Mouse (Mus musculus) fat pad, adult 2 months (tissue): ENCODE data around the gene Tmem273.

ENCODE experiments used
- DNase-seq: peaks from one replicate; pipeline ENCODE4 v3.0.0-alpha.2; 2011; ENCODE audit warnings: low read depth, low spot score; ENCODE audit errors: extremely low read depth

The Tmem273 gene

GRCm38 (mm10) chr14:32785556-32786130 lies at the start of gene Tmem273:
Gene Tmem273 (plus strand): TSS chr14:32785963.
- DNase-seq, result no peak

GRCm38 (mm10) chr14:32736561-32736960 lies 49.2 kb upstream of the Tmem273 start:
- no peak for DNase-seq

DNA sequence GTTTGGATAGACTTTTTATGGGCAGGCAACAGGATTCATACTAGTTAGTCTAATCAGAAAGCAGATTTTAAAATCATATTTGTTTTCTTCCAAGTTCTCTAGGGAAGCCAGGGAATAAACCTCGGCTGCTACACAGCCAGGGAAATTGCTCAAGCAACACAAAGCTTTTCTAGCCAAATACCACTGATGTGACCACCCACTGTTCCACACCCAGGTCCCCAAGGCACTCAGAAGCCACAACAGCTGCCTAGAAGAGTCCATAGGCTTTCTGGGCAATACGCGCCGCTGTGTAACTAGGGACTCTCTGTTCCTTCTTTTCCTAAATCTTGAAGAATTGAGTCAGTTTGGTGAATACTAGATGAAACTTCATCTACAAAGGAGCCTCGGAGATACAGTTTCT lies 47.2 kb upstream of the Tmem273 start:
- DNase-seq, result no peak

- DNase-seq, result no peak
These were observed 37.2 kb upstream of the Tmem273 start for GRCm38 (mm10) chr14:32748519-32748918.

DNA sequence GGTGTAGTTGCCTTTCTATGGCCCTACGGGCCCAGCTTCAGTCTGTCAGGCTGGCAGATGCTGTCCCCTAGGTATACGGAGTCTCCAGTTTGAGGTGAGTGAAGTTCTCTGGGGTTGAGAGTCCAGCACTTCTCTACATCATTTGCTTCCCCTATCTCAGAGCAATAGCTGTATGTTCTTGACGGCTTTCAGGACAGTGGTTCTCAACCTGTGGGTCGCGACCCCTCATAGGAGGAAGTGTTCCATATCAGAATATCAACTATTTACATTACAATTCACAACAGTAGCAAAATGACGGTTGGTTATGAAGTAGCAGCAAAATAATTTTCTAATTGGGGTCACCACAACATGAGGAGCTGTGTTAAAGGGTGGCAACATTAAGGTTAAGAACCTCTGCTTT lies 35.0 kb upstream of the Tmem273 start:
- DNase-seq, result no peak

GRCm38 (mm10) chr14:32754286-32754685 lies 31.5 kb upstream of the Tmem273 start:
- DNase-seq, result no peak

DNA sequence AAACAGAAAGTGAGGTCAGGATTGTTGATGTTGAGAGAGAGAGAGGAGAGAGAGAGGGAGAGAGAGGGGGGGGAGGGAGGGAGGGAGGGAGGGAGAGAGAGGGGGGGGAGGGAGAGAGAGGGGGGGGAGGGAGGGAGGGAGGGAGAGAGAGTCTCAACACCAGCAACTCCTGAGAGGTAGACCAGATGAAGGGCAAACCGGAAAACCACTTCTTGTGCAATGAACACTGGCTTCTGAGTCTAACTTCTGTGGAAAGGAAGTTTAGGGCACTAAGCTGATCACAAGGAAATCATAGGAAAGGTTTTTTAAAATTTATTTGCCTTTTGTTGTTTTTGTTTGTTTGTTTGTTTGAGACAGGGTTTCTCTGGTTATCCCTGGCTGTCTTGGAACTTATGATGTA lies 23.6 kb upstream of the Tmem273 start:
- no peak for DNase-seq

DNA sequence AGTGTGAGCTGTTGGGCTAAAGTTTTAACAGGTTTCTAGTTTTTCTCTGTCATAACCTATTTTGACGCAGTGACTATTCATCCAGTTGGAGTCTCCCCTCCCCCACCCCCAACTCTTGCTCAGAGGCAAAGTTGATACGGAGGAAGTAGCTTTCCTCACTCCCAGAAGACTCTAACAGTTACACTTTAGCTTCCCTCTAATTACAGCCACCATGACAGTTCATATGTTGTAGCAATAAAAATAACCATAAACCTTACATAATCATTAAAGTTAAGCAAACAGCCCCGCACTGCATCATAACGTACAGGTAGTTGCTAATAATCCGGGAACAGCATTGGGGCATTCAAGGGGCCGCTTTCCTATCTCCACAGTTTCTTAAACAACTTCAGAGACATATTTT lies 15.2 kb upstream of the Tmem273 start:
- no peak for DNase-seq

DNA sequence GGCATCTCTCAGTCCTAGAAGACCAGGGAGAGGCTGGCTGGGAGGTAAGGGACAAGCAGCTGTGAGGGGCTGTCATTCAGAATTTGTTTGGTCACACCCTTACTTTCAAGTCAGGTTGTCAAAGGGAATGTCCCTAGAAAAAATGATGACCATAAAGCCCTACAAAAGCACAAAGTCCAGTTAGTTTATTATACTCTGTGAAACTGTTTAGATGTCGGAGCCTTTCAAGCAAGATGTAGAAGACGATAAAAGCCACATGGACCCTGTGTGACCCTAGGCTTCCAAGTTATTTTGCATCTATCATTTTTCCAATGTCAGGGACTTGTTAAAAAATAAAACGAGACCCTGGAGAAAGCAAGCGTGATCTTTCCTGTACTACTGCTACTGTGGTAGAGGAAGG lies 13.7 kb upstream of the Tmem273 start:
- no peak for DNase-seq

- no peak for DNase-seq
These were observed 13.0 kb upstream of the Tmem273 start for GRCm38 (mm10) chr14:32772791-32773190.

DNA sequence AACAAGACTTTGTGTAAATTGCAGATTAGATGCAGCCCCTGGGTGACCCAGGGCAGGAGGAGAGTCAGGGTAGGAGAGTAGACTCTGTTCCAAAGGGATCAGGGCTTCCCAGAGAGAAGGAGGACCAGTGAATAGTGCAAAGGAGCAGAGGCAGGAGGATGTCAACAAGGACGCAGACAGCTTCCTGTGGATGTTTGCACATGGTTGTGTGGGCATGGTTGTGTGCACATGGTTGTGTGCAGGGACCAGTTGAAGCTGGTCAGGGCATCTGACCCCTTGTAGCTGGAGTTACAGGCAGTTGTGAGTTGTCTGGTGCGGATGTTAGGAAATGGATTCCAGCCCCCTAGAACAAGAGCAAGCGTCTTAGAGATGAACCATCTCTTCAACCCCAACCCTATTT lies 12.3 kb upstream of the Tmem273 start:
- no peak for DNase-seq

DNA sequence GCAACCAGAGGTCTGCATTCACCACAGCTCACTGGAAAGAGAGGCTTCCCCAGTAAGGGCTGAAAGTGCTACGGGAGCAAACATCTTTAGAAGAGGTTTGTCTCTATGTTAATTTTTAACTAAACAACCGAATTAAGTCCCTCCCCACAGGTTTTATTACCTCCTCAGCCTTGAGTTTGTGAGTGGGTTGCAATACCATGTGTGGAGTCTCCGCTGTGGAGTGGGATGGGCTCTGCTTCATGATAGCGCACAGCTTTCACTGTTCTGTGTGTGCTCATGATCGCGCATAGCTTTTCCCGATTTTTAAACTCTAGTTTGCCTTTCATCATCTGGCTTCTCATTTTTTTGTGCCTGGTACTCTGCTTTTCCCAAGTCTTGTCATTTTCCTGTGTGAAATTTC lies 9.7 kb upstream of the Tmem273 start:
- DNase-seq, result no peak

DNA sequence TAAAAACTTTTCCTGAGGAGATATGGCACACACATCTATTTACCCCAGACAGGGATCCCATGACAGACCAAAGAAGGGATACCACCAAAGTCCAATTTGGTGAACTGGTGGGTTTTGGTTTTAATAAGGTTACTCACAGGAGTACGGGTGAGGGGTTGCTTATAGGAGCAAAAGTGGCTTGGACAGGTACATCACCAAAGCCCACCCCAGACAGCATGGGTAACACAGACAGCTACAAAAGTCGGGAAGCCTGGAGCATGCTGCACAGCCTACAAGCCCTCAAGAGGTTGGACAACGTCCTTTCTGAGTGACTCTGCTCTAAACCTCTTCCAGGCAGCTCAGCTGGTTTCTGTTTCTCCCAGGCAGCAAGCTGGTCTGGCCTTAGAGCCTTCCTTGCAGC lies 7.4 kb upstream of the Tmem273 start:
- DNase-seq, result no peak

DNA sequence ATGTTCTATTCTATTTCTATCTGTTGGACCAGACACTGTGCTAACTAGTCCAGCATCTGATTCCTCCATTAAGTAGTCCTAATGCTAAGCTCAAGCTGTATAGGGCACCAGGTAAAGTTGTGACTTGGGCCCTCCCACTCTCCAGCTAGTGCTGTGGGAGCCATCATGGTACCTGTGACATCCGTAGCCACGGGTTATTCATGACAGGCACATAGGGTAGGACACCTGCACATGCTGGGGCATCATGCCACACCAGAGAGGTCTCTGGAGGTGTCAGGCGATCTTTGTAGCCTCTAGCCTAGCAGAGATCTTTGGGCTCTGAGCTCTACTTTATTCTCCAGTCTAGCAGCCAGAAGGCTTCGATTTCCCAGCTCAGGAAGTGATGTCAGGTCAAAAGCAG lies 2.9 kb upstream of the Tmem273 start:
- no peak for DNase-seq

GRCm38 (mm10) chr14:32784130-32784747 lies 1.5 kb upstream of the Tmem273 start:
- DNase-seq, result no peak

DNA sequence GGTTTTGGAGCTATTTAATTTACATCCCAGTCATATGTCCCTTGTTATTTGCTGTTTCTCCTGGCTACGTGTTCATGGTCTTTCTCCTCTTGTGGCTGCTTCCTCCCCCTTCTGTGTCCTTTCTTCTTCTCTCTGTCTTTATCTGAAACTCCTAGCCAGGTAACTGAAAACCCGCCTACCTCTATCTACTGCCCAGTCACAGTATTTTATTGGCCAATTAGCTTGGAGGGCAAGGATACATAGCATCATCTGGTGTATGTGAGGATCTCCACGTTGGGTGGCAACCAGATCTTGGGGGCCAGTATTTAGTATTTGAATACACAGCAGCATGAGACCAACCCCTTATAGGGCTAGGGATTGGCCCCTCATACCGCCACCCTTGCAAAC lies 1.0 kb upstream of the Tmem273 start:
- no peak for DNase-seq

DNA sequence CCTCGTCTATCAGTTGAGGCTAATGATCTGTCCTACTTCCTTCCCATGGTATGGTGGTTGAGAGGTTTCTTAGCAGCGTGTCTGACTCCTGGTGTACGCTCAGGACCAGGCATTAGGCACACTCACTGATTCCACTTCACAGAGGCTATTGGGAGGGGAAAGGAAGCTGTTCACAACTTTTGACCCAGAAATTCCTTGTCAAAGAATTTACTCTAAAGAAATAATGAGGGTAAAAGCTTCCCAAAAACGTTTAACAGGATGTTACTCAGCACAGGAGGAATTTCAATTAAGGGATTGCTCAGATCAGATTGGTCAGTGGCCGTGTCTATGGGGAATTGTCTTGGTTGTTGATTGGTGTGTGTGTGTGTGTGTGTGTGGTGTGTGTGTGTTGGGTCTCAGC lies 1.9 kb downstream of the Tmem273 start:
- DNase-seq, result no peak

GRCm38 (mm10) chr14:32796375-32796774 lies 10.6 kb downstream of the Tmem273 start:
- no peak for DNase-seq

GRCm38 (mm10) chr14:32797803-32798202 lies 12.0 kb downstream of the Tmem273 start:
- DNase-seq, result no peak

GRCm38 (mm10) chr14:32798355-32798754 lies 12.6 kb downstream of the Tmem273 start:
- no peak for DNase-seq

- DNase-seq, result no peak
These were observed 14.3 kb downstream of the Tmem273 start for GRCm38 (mm10) chr14:32800048-32800447.

GRCm38 (mm10) chr14:32801016-32801661 lies 15.4 kb downstream of the Tmem273 start:
- DNase-seq, result no peak

GRCm38 (mm10) chr14:32801662-32802024 lies 15.9 kb downstream of the Tmem273 start:
- no peak for DNase-seq
